Mouse (Mus musculus) forebrain, embryonic 12.5 days (tissue): ENCODE results near the gene Slc19a2. TPM values are rescaled to one million over a fixed set of nuclear protein-coding genes. Genes with fewer than 3 reads are reported as not detected.

Source experiments
- ATAC-seq: fragments of 200-750 bp; cut with Nextera tagmentation; 2 replicates; pipeline ENCODE4 v1.8.0; 2017; ENCODE audit warnings: moderate TSS enrichment; ENCODE audit not compliant: low FRiP score
- H3K27ac ChIP-seq: fragments of 300-500 bp; sonication (generic); 2 replicates; pipeline ENCODE4 v1.5.1; 2016; ENCODE audit warnings: mild to moderate bottlenecking
- H3K27me3 ChIP-seq: fragments of 300-500 bp; sonication (generic); 2 replicates; pipeline ENCODE4 v1.6.1; 2016; ENCODE audit warnings: mild to moderate bottlenecking
- H3K36me3 ChIP-seq: fragments of 300-500 bp; sonication (generic); replicated peaks from 2 replicates; pipeline ENCODE4 v1.6.1; 2016; ENCODE audit warnings: mild to moderate bottlenecking
- H3K4me1 ChIP-seq: fragments of 300-500 bp; sonication (generic); 2 replicates; pipeline ENCODE4 v1.6.1; 2016
- H3K4me2 ChIP-seq: fragments of 300-500 bp; sonication (generic); 2 replicates; pipeline ENCODE4 v1.6.1; 2016; ENCODE audit warnings: mild to moderate bottlenecking, moderate library complexity
- H3K4me3 ChIP-seq: fragments of 300-500 bp; sonication (generic); replicated peaks from 2 replicates; pipeline ENCODE4 v1.5.1; 2016; ENCODE audit warnings: mild to moderate bottlenecking
- H3K9ac ChIP-seq: fragments of 300-500 bp; sonication (generic); 2 replicates; pipeline ENCODE4 v1.6.1; 2016; ENCODE audit warnings: mild to moderate bottlenecking
- H3K9me3 ChIP-seq: fragments of 300-500 bp; sonication (generic); 2 replicates; pipeline ENCODE4 v1.6.1; 2016
- WGBS: fragments of 180-500 bp; shearing (Covaris S2); methylation state at CpG from one replicate; pipeline ENCODE4 v1.1.7; 2016; 5-methylcytosine and 5-hydroxymethylcytosine counted together
- polyA plus RNA-seq: library from polyadenylated mRNA; unstranded; fragments of >200 nt; fragmentation: Nextera tagmentation; extraction: Ambion mirVana; gene quantifications from 2 replicates; pipeline ENCODE4 v1.2.1, GENCODE M21; 2016

Gene Slc19a2
- polyA plus RNA-seq, 1 experiment from 2014 or later: 10.8 TPM

GRCm38 (mm10) chr1:164260171-164261028, 11.6 kb downstream of the Slc19a2 start:
- 92% methylated on average over 16 of the region's 16 CpGs for WGBS
- Histone ChIP-seq H3K9ac (no peak overlapping the region), H3K36me3 (peaks cover 23% of the 10 kb centered on the region), H3K4me2 (no peak overlapping the region), H3K27me3 (no peaks in the 10 kb centered on the region), H3K4me3 (no peak overlapping the region), H3K27ac (no peak overlapping the region), H3K9me3 (no peaks in the 10 kb centered on the region), H3K4me1 (no peaks in the 10 kb centered on the region)
- ATAC-seq: no peak

GRCm38 (mm10) chr1:164261553-164261952, 12.7 kb downstream of the Slc19a2 start:
- H3K4me3 ChIP-seq: no peak overlapping the region
- ATAC-seq: no peak
- peaks cover 23% of the 10 kb centered on the region for H3K36me3 ChIP-seq
- H3K27ac ChIP-seq: no peak overlapping the region
- WGBS: 89% methylated on average over 7 of the region's 7 CpGs
- H3K27me3 ChIP-seq: no peaks in the 10 kb centered on the region
- H3K4me1 ChIP-seq: no peaks in the 10 kb centered on the region
- H3K4me2 ChIP-seq: no peak overlapping the region
- no peak overlapping the region for H3K9ac ChIP-seq
- no peaks in the 10 kb centered on the region for H3K9me3 ChIP-seq

- H3K9ac ChIP-seq: no peak overlapping the region
- H3K36me3 ChIP-seq: no peaks in the 10 kb centered on the region
- peaks cover 3% of the 10 kb centered on the region; the same call in 1 of the 2 replicates for H3K4me1 ChIP-seq
- ATAC-seq: no peak
- no peaks in the 10 kb centered on the region for H3K27me3 ChIP-seq
- no peak overlapping the region for H3K4me2 ChIP-seq
- H3K27ac ChIP-seq: no peak overlapping the region
- H3K4me3 ChIP-seq: no peak overlapping the region
- H3K9me3 ChIP-seq: no peaks in the 10 kb centered on the region
- WGBS: 88% methylated on average over 7 of the region's 7 CpGs
Observed at GRCm38 (mm10) chr1:164270941-164271340, 22.1 kb downstream of the Slc19a2 start.

GRCm38 (mm10) chr1:164273659-164274058, 24.8 kb downstream of the Slc19a2 start:
- Histone ChIP-seq H3K4me1 (peaks cover 4% of the 10 kb centered on the region; the same call in 1 of the 2 replicates), H3K27me3 (no peaks in the 10 kb centered on the region), H3K4me3 (no peak overlapping the region), H3K36me3 (no peaks in the 10 kb centered on the region), H3K4me2 (no peak overlapping the region), H3K27ac (no peak overlapping the region), H3K9ac (no peak overlapping the region), H3K9me3 (no peaks in the 10 kb centered on the region)
- 82% methylated on average over 6 of the region's 6 CpGs for WGBS
- no peak for ATAC-seq

GRCm38 (mm10) chr1:164275455-164275954, 26.7 kb downstream of the Slc19a2 start, which contains the start of gene Ccdc181:
Gene Ccdc181 (plus strand): TSS chr1:164275585.
- peaks cover 4% of the 10 kb centered on the region; the same call in 1 of the 2 replicates for H3K4me1 ChIP-seq
- under 1% methylated on average over 31 of the region's 31 CpGs for WGBS
- no peaks in the 10 kb centered on the region for H3K9me3 ChIP-seq
- peak within 1 kb of the TSS; percentile 67 for H3K4me3 ChIP-seq
- H3K27ac ChIP-seq: peak within 1 kb of the TSS; percentile 82
- peak within 1 kb of the TSS; percentile 77 for H3K9ac ChIP-seq
- H3K4me2 ChIP-seq: peak within 1 kb of the TSS; percentile 80
- ATAC-seq: peak; percentile 99
- no peaks in the 10 kb centered on the region for H3K27me3 ChIP-seq
- no peaks in the 10 kb centered on the region; the same call in 1 of the 2 replicates for H3K36me3 ChIP-seq

GRCm38 (mm10) chr1:164276552-164276951, 27.7 kb downstream of the Slc19a2 start:
- Histone ChIP-seq H3K4me2 (no peak overlapping the region), H3K4me1 (peaks cover 4% of the 10 kb centered on the region; the same call in 1 of the 2 replicates), H3K27me3 (no peaks in the 10 kb centered on the region), H3K36me3 (no peaks in the 10 kb centered on the region; the same call in none of the 2 replicates), H3K9ac (no peak overlapping the region), H3K4me3 (no peak overlapping the region), H3K9me3 (no peaks in the 10 kb centered on the region), H3K27ac (no peak overlapping the region)
- ATAC-seq: no peak
- WGBS: 94% methylated on average over 3 of the region's 3 CpGs

GRCm38 (mm10) chr1:164279332-164279731, 30.5 kb downstream of the Slc19a2 start:
- Histone ChIP-seq H3K9me3 (no peaks in the 10 kb centered on the region), H3K4me1 (peaks cover 4% of the 10 kb centered on the region; the same call in 1 of the 2 replicates), H3K9ac (no peak overlapping the region), H3K27me3 (no peaks in the 10 kb centered on the region), H3K36me3 (no peaks in the 10 kb centered on the region; the same call in none of the 2 replicates), H3K4me3 (no peak overlapping the region), H3K27ac (no peak overlapping the region), H3K4me2 (no peak overlapping the region)
- ATAC-seq: no peak
- 80% methylated on average over 4 of the region's 4 CpGs for WGBS

- H3K9me3 ChIP-seq: no peaks in the 10 kb centered on the region
- H3K36me3 ChIP-seq: no peaks in the 10 kb centered on the region; the same call in none of the 2 replicates
- no peak overlapping the region for H3K4me3 ChIP-seq
- no peaks in the 10 kb centered on the region for H3K27me3 ChIP-seq
- H3K4me2 ChIP-seq: no peak overlapping the region
- ATAC-seq: no peak
- WGBS: 96% methylated on average over 3 of the region's 3 CpGs
- no peak overlapping the region for H3K9ac ChIP-seq
- H3K27ac ChIP-seq: no peak overlapping the region
- no peaks in the 10 kb centered on the region for H3K4me1 ChIP-seq
Observed at GRCm38 (mm10) chr1:164284007-164284406, 35.2 kb downstream of the Slc19a2 start.

GRCm38 (mm10) chr1:164287406-164287805, 38.6 kb downstream of the Slc19a2 start:
- H3K9ac ChIP-seq: no peak overlapping the region
- H3K4me2 ChIP-seq: no peak overlapping the region
- H3K36me3 ChIP-seq: peaks cover 21% of the 10 kb centered on the region
- no peak for ATAC-seq
- H3K27ac ChIP-seq: no peak overlapping the region
- no peaks in the 10 kb centered on the region for H3K27me3 ChIP-seq
- no peak overlapping the region for H3K4me3 ChIP-seq
- no peaks in the 10 kb centered on the region for H3K4me1 ChIP-seq
- no peaks in the 10 kb centered on the region for H3K9me3 ChIP-seq
- WGBS: 69% methylated on average over 15 of the region's 15 CpGs

- Histone ChIP-seq H3K4me2 (no peak overlapping the region), H3K27ac (no peak overlapping the region), H3K9ac (no peak overlapping the region), H3K9me3 (no peaks in the 10 kb centered on the region), H3K4me3 (no peak overlapping the region), H3K4me1 (no peaks in the 10 kb centered on the region), H3K36me3 (peaks cover 49% of the 10 kb centered on the region), H3K27me3 (no peaks in the 10 kb centered on the region)
- ATAC-seq: no peak
- WGBS: 91% methylated on average over 5 of the region's 5 CpGs
Observed at GRCm38 (mm10) chr1:164292040-164292439, 43.2 kb downstream of the Slc19a2 start.

GRCm38 (mm10) chr1:164294071-164294470, 45.2 kb downstream of the Slc19a2 start:
- no peaks in the 10 kb centered on the region for H3K4me1 ChIP-seq
- ATAC-seq: no peak
- H3K27ac ChIP-seq: no peak overlapping the region
- 97% methylated on average over 6 of the region's 6 CpGs for WGBS
- no peak overlapping the region for H3K4me2 ChIP-seq
- no peak overlapping the region for H3K4me3 ChIP-seq
- H3K9ac ChIP-seq: no peak overlapping the region
- H3K27me3 ChIP-seq: no peaks in the 10 kb centered on the region
- peaks cover 65% of the 10 kb centered on the region for H3K36me3 ChIP-seq
- no peaks in the 10 kb centered on the region for H3K9me3 ChIP-seq

- Histone ChIP-seq H3K27me3 (no peaks in the 10 kb centered on the region), H3K4me1 (no peaks in the 10 kb centered on the region), H3K27ac (no peak overlapping the region), H3K4me3 (no peak overlapping the region), H3K9ac (no peak overlapping the region), H3K36me3 (peaks cover 72% of the 10 kb centered on the region), H3K4me2 (no peak overlapping the region), H3K9me3 (no peaks in the 10 kb centered on the region)
- 98% methylated on average over 4 of the region's 5 CpGs for WGBS
- no peak for ATAC-seq
Observed at GRCm38 (mm10) chr1:164296473-164296872, 47.6 kb downstream of the Slc19a2 start.
